Mouse (Mus musculus) adrenal gland, adult 2 months (tissue): ENCODE measurements at regions not wholly inside any gene's neighbourhood (a gene's known extent, or its start where the extent isn't known, plus 50 kb on each side); places are given as distances from the start of the nearest gene placed in this dataset.

Experiments
- DNase-seq: peaks from one replicate; pipeline ENCODE4 v3.0.0; 2021

DNA sequence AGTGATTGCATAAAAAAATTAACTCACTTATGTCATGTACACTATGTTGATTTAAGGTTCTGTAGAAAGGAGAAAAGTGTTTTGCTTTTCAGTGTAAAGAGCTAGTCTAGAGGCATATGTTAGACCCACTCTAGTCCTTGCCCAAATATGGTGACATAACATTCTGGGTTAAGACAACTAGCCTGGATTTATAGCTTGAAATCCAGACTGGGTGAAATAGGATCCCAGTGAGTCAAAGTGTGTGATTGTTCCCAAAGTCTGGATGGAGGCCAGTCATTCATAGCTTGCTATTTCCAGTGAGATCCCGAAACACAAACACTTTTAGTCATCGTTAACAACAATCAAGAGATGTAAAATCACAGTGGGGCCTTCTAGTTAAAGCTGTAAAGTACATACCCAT lies 110.5 kb upstream of the Fn1 start:
- peak; percentile 23 for DNase-seq

DNA sequence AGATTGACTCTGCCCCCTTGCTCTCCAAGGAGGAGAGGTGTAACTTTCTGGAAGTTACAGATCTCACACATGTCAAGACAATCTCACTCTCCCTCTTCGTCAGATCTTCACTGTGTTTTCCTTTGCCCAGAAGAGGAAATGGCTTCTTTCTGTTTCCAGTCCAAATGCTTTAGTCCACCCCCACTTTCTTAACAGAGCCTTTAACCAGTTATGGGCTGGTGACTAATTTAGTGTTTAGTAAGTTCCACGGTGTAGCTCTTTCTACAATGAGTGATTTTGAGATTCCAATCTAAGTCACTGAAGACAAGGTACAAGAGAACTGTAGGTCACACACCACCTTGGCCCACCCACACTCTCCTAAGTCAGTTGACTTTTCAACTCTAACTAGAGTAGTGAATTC lies 107.3 kb upstream of the Fn1 start:
- no peak for DNase-seq

DNA sequence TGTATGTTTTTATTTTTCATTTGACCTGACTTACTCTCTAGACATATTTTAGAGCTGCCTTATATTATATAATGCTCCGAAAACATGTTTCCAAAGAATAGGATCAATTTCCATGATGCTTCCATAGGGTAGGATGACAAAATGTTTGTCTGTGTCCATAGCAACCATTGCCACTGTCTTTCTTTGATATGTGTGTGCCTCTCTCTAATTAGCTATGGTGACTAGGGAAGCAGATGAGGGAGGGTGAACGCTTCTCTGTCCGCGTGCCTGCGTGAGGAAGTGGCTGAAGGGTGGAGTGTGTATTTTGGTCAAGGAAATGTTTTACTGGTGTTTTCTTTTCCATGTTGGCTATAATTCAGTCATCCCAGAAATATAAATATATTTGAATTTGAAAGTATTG lies 104.2 kb upstream of the Fn1 start:
- no peak for DNase-seq

DNA sequence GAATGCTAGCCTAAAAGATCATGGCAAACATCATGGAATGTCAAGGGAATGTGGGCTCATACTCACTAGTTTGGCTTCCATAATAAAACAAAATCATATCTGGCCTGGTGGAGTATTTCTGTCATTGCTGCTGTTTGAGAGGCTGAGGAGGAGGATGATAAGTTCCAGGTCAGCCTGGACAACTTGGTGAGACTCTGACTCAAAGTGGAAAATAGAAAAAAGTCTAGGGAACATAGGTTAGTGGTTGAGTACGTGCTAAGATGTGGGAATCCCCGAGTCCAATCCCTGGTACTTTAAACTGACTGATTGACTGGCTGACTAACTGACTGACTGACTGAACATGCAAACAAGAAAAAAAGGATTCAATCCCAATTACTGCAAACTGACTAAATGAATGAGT lies 103.2 kb upstream of the Fn1 start:
- no peak for DNase-seq

DNA sequence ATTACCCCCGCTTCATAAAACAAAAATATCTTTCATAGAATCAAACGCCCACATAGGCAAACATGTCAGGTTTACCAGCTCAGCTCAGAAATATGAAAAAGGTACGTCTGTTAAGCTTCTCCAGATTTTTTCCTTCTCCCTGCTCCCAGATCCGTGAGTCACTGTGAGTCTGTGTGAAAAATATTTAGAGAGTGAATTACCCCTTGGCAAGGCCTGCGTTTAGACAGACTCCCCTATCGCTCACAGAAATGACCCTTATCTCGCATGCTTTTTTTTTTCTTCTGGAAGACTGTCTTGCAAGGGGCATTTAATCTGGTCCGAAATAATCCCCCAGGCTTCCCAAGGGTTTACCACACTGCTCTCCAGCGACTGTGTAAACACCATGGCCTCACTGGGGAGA lies 102.4 kb upstream of the Fn1 start:
- DNase-seq, result no peak

DNA sequence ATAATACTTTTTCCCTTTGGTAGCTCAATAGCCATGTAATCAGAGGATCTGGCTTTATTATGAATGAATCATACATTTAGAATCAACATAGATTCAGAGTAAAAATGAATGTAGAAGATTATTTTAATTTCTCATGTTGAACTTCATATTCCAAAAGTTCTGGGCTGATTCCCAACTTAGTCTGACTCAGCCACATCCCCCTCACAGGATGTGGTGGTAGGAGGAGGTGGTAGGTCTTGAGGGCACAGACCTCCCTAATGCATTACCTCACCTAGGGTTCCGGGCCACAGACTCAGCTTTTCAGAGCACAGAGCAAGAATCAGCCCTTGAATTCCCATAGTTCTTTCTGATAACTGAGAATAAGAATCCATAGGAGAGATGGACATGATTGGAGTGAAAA lies 99.4 kb upstream of the Fn1 start:
- DNase-seq, result no peak

DNA sequence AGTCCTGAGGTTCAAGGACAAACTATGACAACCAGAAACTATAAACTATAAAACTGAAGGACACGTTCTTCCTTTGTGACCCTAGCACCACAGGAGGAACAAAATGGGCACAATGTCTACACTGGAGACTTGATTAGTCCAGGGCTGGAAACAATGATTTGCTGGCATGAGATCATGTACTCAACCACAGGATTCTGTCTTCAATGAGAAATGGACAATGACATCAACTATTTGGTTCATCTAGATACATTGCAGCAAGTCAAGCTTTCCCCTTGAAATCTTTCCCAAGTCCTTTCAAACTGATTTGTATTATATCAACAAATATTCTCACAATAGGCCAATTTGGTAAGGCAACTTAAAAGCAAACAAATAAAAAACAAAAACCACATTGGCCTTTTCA lies 98.6 kb upstream of the Fn1 start:
- DNase-seq, result no peak

DNA sequence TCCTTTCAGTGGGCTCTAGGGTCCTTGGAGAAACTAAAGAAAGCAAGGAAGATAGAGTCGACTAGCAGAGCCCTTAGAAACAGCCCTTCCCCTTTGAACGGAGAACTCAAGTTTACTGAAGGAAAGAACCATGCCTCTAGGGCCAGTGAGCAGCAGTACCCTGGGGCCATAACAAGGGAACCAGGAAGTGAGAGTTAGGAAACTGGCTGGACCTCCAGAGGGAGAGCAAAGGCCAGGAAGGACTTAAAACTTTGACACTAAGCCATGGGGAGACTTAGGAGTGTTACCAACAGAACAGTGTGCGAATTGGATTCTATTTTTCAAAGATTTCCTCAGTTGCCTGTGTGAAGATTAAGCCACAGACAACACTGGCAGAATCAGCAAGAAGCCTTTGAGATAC lies 82.6 kb upstream of the Fn1 start:
- DNase-seq, result no peak

DNA sequence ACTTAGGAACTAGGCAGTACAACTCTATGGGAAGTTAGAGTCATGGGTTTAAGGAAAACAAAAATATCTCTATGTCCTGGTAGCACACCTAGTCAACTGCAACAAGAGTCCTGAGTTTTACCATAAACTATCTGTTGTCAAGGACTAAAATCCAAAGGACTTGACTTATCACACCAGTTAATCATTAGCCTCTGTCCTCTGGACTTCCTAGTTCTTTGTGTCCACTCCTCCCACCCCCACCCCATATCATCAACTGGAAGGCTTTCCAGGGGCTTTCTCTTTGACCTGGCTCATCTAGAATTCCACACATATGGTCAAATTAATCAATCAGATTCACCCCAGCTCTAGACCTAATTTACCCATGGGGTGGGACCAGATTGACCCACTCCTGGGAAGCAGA lies 78.6 kb upstream of the Fn1 start:
- no peak for DNase-seq

DNA sequence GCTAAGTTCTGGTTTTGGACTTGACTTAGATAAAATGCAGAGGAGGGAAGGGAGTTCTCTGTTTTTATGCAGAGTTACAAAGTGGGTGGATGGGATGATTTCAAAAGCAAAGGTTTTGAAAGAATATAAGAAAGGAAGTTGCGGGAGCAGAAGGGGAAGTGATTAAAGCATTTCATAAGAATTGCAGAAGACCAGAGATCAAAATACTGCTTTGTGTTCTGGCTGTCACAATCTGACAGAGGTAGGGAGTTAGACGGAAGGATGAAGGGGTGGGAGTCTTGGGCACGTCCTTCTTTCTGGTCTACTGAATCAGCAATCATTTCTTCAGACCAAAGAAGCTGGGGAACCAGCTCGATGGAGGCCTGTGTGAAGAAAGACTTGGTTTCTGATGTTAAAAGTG lies 78.0 kb upstream of the Fn1 start:
- no peak for DNase-seq

DNA sequence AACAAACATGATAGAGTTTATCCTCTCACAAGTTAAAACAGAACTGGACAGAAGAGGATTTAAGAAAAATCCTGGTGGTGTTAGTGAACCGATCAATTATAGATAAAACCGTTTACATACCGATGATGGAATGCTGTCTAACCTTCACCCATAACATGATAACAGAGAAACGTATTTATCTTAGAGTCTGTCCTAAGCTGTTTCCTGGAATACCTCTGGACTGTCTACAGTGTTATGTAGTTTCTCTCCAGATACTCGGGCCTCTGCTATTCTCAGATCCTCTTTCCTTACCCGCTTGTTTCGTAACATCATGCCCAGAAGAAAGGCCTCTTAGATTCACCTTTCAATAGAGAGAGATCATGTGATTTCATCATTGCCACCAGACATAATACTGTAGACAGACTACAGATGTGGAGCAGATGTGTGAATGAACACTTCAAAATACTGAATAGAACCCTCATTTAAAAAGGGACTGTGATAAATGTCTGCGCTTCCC lies 75.9 kb upstream of the Fn1 start:
- no peak for DNase-seq

DNA sequence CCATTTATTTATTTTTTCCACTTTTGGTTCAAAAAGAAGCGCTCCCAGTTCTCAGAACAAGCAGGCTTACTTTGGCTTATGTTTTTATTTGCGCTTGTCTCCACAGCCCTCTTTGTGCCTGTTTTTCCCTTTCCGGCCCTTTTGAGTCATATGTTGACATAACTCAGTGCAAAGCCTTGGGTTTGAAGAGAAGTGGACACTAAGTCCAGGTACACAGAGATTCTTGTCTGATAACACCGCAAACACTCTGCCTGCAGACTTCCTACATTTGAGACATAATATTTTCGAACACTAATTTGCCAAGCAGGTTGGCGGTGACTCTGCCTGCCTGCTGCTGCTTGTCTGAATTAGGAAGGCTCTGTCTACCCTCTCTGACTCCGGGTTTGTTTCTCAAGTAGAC lies 70.8 kb upstream of the Fn1 start:
- DNase-seq, result no peak

DNA sequence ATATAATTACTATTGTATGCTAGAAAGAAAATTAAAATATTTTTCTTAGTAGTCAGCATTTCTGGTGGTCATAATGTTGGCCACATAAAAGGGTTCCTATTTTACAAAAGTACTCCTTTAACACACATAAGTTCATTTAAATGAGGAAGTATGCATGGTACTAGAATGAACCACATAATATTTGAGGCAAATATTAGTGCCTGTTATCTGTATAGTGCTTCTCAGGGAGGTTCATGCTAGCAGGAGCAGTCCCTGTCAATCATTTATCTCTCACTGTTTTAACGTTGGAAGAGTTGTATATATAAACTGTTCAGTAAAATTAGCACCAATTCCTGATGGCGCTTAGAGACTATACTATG lies 70.0 kb upstream of the Fn1 start:
- no peak for DNase-seq

DNA sequence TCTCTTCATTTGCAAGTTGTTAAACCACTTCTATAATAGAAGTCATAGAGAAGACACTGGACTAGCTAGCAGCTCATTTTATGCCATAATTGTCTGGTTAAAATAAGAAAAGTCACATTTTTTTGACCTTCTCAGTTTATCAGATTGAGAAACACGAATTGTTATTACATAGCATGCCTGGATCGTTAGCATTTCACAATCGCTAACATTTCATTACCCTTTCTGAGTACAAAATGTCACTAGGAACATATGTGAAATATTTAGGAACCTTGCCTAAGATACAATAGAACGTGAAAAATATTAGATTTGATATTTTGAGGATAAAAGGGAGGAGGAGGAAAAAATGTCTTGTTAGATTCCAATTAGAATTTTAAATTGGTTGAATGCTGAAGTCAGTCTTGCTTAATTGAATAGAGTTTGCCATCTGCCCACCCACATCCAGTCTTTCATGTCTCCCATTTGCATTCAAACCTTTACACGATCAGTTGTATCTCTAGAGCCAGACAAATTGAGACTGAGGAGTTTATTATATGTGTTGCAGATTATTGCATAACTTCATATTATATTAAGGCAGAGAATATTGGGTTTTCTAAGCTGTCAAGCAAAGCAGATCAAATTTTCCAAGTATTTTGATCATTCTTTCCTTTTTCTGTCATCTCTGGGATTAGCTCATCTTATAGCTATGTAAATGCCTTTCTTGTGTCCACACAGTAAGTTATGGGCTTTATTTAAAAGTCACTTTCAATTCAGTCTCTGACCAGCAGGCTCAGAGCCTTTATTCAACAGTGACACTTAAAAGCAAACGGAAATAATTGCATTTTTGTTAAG lies 69.4 kb upstream of the Fn1 start:
- DNase-seq, result no peak
